Mouse (Mus musculus) cerebellum, postnatal 36 days (tissue): ENCODE results near the gene Fpr1.
A peak's percentile ranks its signal among the peaks of the same experiment; 100 is the strongest.
"Not testable (repeated sequence)": the region's sequence is repeated elsewhere in the genome, so short reads cannot be mapped to it uniquely, and the experiment has no call there.

Source experiments
- DNase-seq, 2 experiments: peaks; one replicate each; pipeline ENCODE4 v3.0.0; 2021 to 2022; ENCODE audit warnings: mixed read lengths in 2 of 2

The Fpr1 gene

GRCm38 (mm10) chr17:17849906-17850712 is 33.6 kb downstream of the Fpr1 start:
- DNase-seq = peak in 1 of 2 experiments; percentile 21

GRCm38 (mm10) chr17:17848988-17849387 is 34.8 kb downstream of the Fpr1 start:
- DNase-seq = no peak

GRCm38 (mm10) chr17:17845187-17846027 is 38.3 kb downstream of the Fpr1 start:
- DNase-seq = peak in 1 of 2 experiments; percentile 25

GRCm38 (mm10) chr17:17844606-17845005 is 39.1 kb downstream of the Fpr1 start:
- DNase-seq = not testable (repeated sequence)

GRCm38 (mm10) chr17:17843534-17844261 is 40.0 kb downstream of the Fpr1 start:
- no peak for DNase-seq

GRCm38 (mm10) chr17:17840796-17841195 is 42.9 kb downstream of the Fpr1 start:
- no peak for DNase-seq

- no peak for DNase-seq
Measured at GRCm38 (mm10) chr17:17839276-17839675, 44.5 kb downstream of the Fpr1 start.

GRCm38 (mm10) chr17:17837919-17838701 is 45.6 kb downstream of the Fpr1 start:
- peak; percentile 95 for DNase-seq

- DNase-seq = peak in 1 of 2 experiments; percentile 32
Measured at GRCm38 (mm10) chr17:17837426-17837825, 46.3 kb downstream of the Fpr1 start.

- no peak for DNase-seq
Measured at GRCm38 (mm10) chr17:17836101-17836500, 47.6 kb downstream of the Fpr1 start.

GRCm38 (mm10) chr17:17834896-17835295 is 48.8 kb downstream of the Fpr1 start:
- DNase-seq = no peak

GRCm38 (mm10) chr17:17830731-17831130 is 53.0 kb downstream of the Fpr1 start:
- peak in 1 of 2 experiments; percentile 7 for DNase-seq

- peak; percentile 13 for DNase-seq
Measured at GRCm38 (mm10) chr17:17829816-17830535, 53.8 kb downstream of the Fpr1 start.

GRCm38 (mm10) chr17:17829052-17829785 is 54.5 kb downstream of the Fpr1 start:
- DNase-seq = peak; percentile 16 to 20

GRCm38 (mm10) chr17:17828191-17828981 is 55.4 kb downstream of the Fpr1 start:
- peak; percentile 50 to 57 for DNase-seq

GRCm38 (mm10) chr17:17827658-17828190 is 56.0 kb downstream of the Fpr1 start:
- DNase-seq = peak; percentile 70 to 71

GRCm38 (mm10) chr17:17826751-17827657 is 56.7 kb downstream of the Fpr1 start, which contains the start of gene Spaca6:
TSS of gene Spaca6 (plus strand) at chr17:17827158.
- DNase-seq = peak; percentile 95 to 96
